Mouse (Mus musculus): ENCODE results near the gene Acot13. TPM values are rescaled to one million over a fixed set of nuclear protein-coding genes. Genes with fewer than 3 reads are reported as not detected.
A peak's percentile ranks its signal among the peaks of the same experiment; 100 is the strongest.
"Not testable (repeated sequence)": the region's sequence is repeated elsewhere in the genome, so short reads cannot be mapped to it uniquely, and the experiment has no call there.

Acot13 gene
- total RNA-seq, 2 experiments from 2014 or later = 67.1 to 80.5 TPM

- DNase-seq (ENCODE audit: low spot score in 2 of 2) = no peak
These were observed 40.0 kb downstream of the Acot13 start for GRCm38 (mm10) chr13:24791349-24791748.

DNA sequence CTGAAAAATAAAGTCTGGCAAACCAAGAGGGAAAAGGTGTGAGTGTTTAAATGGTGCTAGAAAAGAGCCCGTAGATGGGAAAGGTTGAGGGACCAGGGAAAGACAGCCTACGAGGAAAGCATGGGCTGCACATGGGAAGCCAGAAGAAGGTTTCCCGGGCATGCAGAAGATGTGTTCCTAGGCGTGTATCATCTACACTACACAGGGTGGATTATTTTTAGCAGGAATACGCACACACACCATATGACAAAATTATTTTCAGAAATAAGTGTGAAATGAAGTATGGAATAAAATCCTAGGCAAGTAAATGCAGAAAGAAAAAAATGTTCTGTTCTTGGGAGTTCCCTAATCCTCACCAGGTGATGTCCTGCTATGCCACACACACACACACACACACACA lies 43.9 kb downstream of the Acot13 start:
- no peak for DNase-seq (ENCODE audit: low spot score in 2 of 2)

- no peak for DNase-seq (ENCODE audit: low spot score in 2 of 2)
These were observed 45.3 kb downstream of the Acot13 start for GRCm38 (mm10) chr13:24786014-24786490.

GRCm38 (mm10) chr13:24781916-24782315 lies 49.4 kb downstream of the Acot13 start:
- DNase-seq (ENCODE audit: low spot score in 2 of 2) = peak in 1 of 2 experiments; percentile 62

DNA sequence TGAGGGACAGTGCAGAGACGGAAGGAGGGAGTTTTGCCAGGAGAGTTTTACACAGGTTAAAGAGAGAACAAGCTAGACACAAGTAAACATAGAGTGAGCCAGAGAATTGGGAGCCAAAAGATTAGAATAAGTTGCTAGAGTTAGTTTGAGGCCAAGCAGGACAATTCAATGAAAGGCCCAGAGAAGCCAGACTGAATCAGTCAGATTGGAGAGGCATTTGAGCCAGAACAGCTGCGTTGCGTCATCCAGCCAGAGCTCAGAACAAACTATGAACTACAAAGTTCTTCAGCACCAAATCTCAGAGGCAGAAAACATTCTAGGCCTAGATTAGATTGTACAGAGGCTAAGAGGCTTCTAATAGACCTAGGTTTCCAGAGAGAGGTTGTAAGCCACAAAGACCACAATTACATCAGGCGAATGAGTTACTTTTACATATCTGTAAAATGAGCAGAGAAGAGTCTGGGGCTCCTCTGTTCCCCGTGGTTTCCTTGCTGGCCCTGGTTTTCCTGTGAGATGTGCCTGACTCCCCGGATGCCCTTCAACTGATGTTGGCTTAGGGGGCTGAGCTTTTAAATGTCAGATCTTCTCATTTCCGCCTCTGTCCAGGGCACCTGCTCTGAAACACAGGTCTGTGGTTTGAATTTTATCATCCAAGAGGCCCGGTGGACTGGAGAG lies 52.5 kb downstream of the Acot13 start:
- DNase-seq (ENCODE audit: low spot score in 2 of 2) = no peak

GRCm38 (mm10) chr13:24778026-24778425 lies 53.3 kb downstream of the Acot13 start:
- DNase-seq (ENCODE audit: low spot score in 2 of 2) = no peak

GRCm38 (mm10) chr13:24776146-24776844 lies 55.0 kb downstream of the Acot13 start:
- peak; percentile 32 to 36 for DNase-seq (ENCODE audit: low spot score in 2 of 2)

- DNase-seq (ENCODE audit: low spot score in 2 of 2) = not testable (repeated sequence)
These were observed 59.9 kb downstream of the Acot13 start for GRCm38 (mm10) chr13:24771482-24771881.

Other genes starting within 250 kb of the Acot13 start
- 1 to 10 TPM; 3.7 to 3.8 TPM for gene Ripor2, start 249.4 kb downstream of the Acot13 start, total RNA-seq (2021)
- not detected for gene Armh2, start 90.3 kb downstream of the Acot13 start, total RNA-seq (2021)
- 1 to 10 TPM; 5.8 to 6.5 TPM for gene Gmnn, start 69.6 kb downstream of the Acot13 start, total RNA-seq (2021)
- 100 to 1,000 TPM; 173 to 246 TPM for gene BC005537, start 29.9 kb downstream of the Acot13 start, total RNA-seq (2021)
- 10 to 100 TPM; 15.8 to 19.8 TPM for gene Tdp2, start 139 bp upstream of the Acot13 start, total RNA-seq (2021)
- gene D130043K22Rik, start 13.6 kb upstream of the Acot13 start, total RNA-seq (2021) = under 1 TPM; 0.51 to 0.66 TPM
- gene Aldh5a1, start 106.1 kb upstream of the Acot13 start, total RNA-seq (2021) = 10 to 100 TPM; 15.3 to 17.4 TPM
- gene Gpld1, start 111.6 kb upstream of the Acot13 start, total RNA-seq (2021) = 1 to 10 TPM; 4.2 to 5.9 TPM
- 10 to 100 TPM; 50.1 to 61.3 TPM for gene Mrs2, start 188.8 kb upstream of the Acot13 start, total RNA-seq (2021)
- gene Dcdc2a, start 224.5 kb upstream of the Acot13 start, total RNA-seq (2021) = under 1 TPM in 1 of 2 experiments, not detected in 1; 0.56 TPM

All from adrenal gland, adult 18-20 months (tissue).